Mouse (Mus musculus) urinary bladder, adult 2 months (tissue): Measurements from ENCODE around the gene Gm49380. TPM values are rescaled to one million over a fixed set of nuclear protein-coding genes. Genes with fewer than 3 reads are reported as not detected.

Experiments
- DNase-seq: peaks from one replicate; pipeline ENCODE4 v3.0.0; 2022; ENCODE audit warnings: low spot score
- polyA plus RNA-seq: library from polyadenylated mRNA; depleted of rRNA; stranded (reverse); fragments of >200 nt; gene quantifications from 2 replicates; pipeline ENCODE4 v1.2.3, GENCODE M21; 2012; rRNA removed

Gm49380 gene
- polyA plus RNA-seq, 1 experiment = 0.36 TPM

DNA sequence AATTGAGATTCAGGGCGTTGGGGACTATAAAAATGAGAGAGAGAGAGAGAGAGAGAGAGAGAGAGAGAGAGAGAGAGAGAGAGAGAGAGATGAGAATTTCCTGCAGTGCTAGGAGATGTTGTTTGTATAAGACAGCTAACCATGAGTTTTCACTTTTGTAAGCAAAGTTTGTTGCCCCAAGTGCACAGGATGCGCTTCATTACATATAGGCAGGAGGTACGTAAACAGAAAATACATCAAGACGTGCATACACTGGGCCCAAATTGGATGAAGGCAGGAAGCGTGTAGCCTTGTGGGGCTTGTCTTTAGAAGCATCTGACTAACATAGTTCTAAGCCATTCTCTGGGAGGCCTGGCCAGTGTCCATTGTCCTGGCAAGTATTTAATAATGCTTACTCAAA is 95.5 kb downstream of the Gm49380 start:
- DNase-seq = no peak

Other genes with a start within 250 kb of the Gm49380 start
- 93.6 and 128 TPM in 2 replicates for gene Thy1, start 70.1 kb downstream of the Gm49380 start, polyA plus RNA-seq
- gene Usp2, start 46.5 kb downstream of the Gm49380 start, polyA plus RNA-seq = 5.8 and 12.5 TPM in 2 replicates
- gene Mfrp, start 11.8 kb downstream of the Gm49380 start, polyA plus RNA-seq = 0.13 and 0.21 TPM in 2 replicates
- 27.2 and 31.4 TPM in 2 replicates for gene C1qtnf5, start 6.3 kb downstream of the Gm49380 start, polyA plus RNA-seq
- gene Rnf26, start within 50 bp of the Gm49380 start, polyA plus RNA-seq = 14.5 and 20.5 TPM in 2 replicates
- gene Mcam, start 21.0 kb upstream of the Gm49380 start, polyA plus RNA-seq = 182 and 219 TPM in 2 replicates
- gene Cbl, start 120.5 kb upstream of the Gm49380 start, polyA plus RNA-seq = 14.9 and 16.0 TPM in 2 replicates
- gene Ccdc153, start 127.2 kb upstream of the Gm49380 start, polyA plus RNA-seq = not detected in 2 replicates
- 0.21 and 0.24 TPM in 2 replicates for gene Pdzd3, start 138.0 kb upstream of the Gm49380 start, polyA plus RNA-seq
- gene Nlrx1, start 155.1 kb upstream of the Gm49380 start, polyA plus RNA-seq = 9.6 and 13.0 TPM in 2 replicates
- 7.6 and 8.9 TPM in 2 replicates for gene Abcg4, start 175.1 kb upstream of the Gm49380 start, polyA plus RNA-seq
- 20.2 and 22.7 TPM in 2 replicates for gene Hinfp, start 192.2 kb upstream of the Gm49380 start, polyA plus RNA-seq
- gene C2cd2l, start 206.8 kb upstream of the Gm49380 start, polyA plus RNA-seq = 30.5 and 31.4 TPM in 2 replicates
- 24.7 and 25.8 TPM in 2 replicates for gene Dpagt1, start 212.5 kb upstream of the Gm49380 start, polyA plus RNA-seq
- gene H2afx, start 221.2 kb upstream of the Gm49380 start, polyA plus RNA-seq = 19.8 and 22.1 TPM in 2 replicates
- gene Hmbs, start 230.7 kb upstream of the Gm49380 start, polyA plus RNA-seq = 34.4 and 40.7 TPM in 2 replicates
- 22.0 and 26.8 TPM in 2 replicates for gene Vps11, start 248.2 kb upstream of the Gm49380 start, polyA plus RNA-seq